Mouse (Mus musculus) kidney, adult 18-20 months (tissue): ENCODE results near the gene Gabarap.

Experiments
- DNase-seq: peaks from one replicate; pipeline ENCODE4 v3.0.0; 2021

The Gabarap gene

DNA sequence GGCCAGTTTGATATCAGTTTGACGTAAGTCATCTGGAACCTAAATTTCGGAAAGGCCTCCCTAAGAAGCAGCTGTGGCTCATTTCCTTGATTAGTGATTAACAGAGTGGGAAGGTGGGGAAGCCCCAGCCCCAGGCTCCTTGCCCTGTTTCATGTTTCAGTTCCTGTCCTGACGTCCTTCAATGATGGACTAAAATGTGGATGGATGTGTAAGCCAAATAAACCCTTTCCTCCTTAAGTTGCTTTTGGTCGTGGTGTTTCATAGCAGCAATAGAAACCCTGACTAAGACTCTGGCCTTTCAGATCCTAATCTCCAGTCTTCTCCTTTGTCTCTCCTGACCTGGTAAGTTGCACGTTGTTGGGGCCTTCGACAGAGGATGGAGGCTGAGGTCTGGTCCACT, 20.7 kb upstream of the Gabarap start:
- DNase-seq = no peak

DNA sequence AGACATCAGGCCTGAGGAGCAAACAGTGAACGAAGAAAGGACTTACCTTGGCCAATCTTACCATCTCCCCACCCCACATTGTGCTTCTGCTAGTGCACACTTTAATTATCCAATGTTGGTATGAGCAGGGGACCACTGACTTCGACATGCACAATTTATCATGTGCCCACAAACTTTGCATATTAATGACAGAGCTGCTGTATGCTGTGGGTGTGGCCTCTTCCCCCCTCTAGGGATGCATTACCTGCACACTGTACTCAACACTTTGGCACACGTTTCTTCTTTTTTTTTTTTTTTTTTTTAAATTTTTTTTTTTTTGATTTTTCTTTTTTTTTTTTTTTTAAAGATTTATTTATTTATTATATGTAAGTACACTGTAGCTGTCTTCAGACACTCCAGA, 20.2 kb upstream of the Gabarap start:
- DNase-seq = no peak

DNA sequence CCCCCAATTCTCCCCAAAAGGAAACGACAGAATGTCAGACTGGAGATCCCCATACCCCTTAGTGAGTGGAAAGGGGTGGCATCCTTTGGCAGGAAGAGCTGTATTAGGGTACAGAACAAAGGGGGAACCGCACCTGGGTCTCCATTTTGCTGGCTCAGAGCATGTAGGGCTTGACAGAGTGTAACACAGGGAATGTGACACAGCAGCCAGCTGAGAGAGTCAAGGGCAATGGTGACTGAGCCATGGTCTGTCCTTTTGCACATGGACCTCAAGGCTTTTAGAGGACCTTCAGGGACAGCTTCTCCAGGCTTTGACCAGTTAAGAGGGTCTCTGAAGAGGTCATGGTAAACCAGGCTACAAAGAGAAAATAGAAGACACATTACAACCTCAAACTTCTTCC, 16.0 kb upstream of the Gabarap start:
- no peak for DNase-seq

DNA sequence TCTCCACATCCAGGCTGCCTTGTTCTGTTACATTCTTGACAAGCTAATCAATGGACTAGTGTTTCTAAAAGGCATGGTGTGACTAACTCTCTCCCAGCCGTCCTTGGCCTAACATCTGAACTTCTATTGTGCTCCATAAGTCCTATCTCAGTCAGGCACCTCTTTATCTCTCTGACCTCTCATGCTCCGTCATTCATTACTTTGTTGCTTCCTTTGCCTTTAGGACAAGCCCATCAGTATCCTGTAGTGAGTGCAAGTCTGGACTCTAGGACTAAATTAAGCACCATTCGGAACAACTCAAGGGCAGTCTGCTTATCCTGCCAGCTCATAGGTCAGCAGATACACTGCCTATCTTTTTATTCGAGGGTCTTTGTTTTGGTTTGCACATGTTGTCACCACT, 14.7 kb upstream of the Gabarap start:
- no peak for DNase-seq

DNA sequence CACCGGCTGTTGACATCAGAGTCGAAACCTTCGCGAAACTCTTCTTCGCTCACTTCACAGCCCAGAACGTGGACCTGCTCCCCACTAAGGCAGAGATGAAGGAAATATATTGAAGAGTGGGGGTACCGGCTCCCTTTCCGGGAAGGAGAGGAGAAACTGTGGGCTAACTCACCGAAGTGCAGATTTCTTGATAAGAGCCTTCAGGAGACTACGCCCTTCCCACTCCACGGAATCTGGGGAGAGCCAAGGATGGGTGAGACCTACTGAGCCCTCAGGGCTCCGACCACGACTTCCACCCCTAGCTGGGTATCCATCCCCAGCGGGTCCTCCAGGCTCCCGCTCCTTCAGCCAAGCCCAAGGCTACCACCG, 11.1 kb upstream of the Gabarap start:
- DNase-seq = no peak

GRCm38 (mm10) chr11:69980196-69981140, 10.5 kb upstream of the Gabarap start:
- DNase-seq = peak; percentile 100

DNA sequence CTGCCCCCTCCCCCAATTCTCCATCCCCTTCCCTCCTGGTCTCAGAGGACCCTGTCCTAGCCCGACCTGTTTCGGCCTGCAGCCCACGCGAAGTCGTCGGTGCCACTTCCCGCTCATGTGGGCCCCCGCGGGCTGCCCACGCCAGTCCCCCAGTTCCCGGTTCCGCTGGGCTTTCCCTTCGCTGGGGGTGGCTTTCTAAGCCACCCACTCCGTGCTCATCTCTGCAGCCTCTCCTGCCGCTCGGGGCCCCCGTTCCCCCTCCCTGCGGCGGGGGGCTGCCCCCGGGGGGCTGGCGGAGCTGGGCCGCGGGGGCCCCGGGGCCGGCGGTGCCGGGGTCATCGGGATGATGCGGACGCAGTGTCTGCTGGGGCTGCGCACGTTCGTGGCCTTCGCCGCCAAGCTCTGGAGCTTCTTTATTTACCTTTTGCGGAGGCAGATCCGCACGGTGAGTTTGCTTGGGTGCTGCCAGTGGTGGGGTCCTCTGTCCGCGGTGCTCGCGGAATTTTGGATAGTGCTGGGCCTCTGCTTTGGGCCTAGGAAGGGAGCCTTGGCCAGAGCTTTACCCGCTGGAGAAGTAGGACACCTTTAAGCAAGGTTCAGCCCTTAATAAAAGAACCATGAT, 9.7 kb upstream of the Gabarap start, which contains the start of gene Ctdnep1:
Gene Ctdnep1 (plus strand): TSS at position 16 of the 622 bp plus-strand sequence.
- no peak for DNase-seq

- DNase-seq = no peak
Observed at GRCm38 (mm10) chr11:69982225-69982624, 8.7 kb upstream of the Gabarap start, which contains the start of gene Elp5. TSS of gene Elp5 (minus strand) at chr11:69982517.

DNA sequence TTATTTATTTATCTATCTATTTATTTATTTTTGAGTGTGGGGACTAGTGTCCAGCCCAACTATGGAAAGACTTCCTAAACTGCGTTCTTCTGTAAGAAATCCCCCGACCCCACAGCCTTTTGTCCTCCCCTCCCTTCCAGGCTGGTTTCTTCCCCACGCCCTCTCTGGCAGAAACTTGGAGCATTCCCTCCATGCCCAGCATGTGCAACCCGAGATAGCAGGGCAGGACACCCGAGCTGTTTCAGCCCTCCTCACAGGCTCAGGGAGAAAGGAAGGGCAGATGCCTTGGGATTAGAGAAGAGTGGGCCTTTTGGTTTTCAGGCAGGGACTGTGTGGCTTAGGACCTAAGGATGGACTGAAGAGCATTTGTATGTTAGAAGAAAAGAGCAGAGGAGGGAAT, 8.1 kb upstream of the Gabarap start:
- no peak for DNase-seq

DNA sequence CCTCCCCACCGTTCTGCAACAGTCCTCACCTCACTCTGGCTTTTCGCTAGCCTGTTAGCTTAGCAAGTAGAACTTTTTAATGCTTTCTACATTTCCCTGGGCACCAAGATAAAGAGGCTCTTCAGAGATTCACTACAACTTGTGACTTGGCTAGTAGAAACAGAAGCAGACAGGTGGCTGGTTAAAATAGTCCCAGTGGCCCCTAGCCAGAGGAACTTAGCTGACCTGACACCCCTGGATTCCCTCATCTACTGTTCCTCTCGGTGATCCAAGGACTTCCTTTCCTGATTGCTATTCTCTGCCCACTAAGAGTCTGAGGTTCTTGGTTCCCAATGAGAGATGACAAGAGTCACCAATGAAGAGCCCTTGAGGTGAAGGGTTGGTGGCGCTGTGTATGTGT, 7.6 kb upstream of the Gabarap start:
- no peak for DNase-seq

DNA sequence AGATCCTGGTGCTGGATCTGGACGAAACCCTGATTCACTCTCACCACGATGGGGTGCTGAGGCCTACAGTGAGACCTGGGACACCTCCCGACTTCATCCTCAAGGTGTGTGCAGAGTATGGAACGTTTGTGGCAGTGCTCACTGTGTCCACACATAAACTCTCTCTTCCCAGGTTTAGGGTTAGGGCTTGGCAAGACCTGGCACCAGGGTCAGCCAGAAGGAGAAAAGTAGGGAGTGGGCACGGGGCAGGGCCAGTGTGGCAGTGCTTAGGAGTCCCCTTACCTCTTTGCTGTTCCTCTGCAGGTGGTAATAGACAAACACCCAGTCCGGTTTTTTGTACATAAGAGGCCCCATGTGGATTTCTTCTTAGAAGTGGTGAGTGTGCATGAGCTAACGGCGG, 6.5 kb upstream of the Gabarap start:
- DNase-seq = no peak

DNA sequence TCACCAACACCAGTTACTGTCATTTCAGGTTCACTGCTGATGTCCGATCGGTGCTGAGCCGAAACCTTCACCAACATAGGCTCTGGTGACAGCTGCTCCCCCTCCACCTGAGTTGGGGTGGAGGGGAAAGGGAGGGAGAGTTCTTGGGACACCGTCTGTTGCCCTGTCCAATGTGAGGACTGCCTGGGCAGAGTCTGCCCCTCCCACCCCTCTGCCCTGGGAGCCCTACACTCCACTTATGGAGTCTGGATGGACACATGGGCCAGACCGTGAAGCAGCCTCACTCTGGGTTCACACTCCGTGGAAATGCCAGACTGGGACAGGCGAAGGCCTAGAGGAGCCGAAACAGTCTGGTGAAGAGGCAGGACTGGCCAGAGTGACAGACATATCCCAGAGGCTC, 994 bp upstream of the Gabarap start:
- DNase-seq = no peak

DNA sequence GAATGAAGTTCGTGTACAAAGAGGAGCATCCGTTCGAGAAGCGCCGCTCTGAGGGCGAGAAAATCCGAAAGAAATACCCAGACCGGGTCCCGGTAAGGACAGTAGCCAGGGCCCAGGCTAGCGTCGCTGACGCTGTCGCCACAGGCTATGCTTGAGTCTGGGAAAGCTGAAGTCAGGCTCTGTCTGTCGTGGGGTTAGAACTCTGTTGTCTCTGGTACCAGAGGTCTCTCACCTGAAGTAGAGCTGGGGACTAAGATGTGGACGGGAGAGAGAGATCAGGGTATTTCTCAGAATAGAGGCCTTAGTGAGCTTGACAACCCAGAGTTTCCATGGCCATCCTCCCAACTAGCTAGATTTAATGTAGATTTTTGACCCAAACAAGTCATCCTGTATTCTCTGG, 768 bp downstream of the Gabarap start:
- no peak for DNase-seq

- DNase-seq = peak; percentile 40
Observed at GRCm38 (mm10) chr11:69992396-69992795, 1.5 kb downstream of the Gabarap start.

GRCm38 (mm10) chr11:69992932-69993331, 2.0 kb downstream of the Gabarap start:
- DNase-seq = no peak

DNA sequence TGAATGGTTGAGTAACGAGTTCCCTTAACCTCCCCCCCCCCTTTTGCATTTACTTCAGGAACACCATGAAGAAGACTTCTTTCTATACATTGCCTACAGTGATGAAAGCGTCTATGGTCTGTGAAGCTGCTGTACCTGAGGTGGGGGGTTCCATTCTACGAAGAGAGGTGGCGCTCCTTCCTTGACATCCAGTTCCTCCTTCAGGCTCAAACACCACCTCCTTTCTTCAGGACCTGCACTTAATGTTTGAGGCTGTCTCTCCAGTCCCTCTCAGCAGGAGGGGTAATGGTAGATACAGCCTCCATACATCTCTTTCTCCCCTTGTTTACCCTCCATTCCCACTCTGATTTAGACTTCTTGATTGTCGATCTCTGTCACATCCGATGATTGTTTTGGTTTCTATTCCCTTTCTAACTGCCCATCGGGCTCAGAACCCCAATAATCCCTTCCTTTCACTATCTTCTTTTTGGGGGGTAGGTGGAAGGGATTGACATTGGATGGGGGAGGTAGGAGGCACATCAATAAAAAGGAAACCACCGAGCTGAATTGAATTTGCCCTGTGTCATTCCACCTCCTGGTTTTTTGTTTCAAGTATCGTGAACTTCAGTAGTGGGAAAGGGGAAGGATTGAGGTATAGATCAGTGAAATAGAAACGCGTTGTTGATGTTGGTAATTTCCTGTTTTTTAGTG, 3.6 kb downstream of the Gabarap start:
- DNase-seq = no peak

GRCm38 (mm10) chr11:69995391-69995960, 4.5 kb downstream of the Gabarap start, which contains the start of gene Phf23:
TSS of gene Phf23 (plus strand) at chr11:69995777.
- peak; percentile 95 for DNase-seq

GRCm38 (mm10) chr11:69996161-69997061, 5.5 kb downstream of the Gabarap start:
- peak; percentile 54 for DNase-seq

- peak; percentile 90 for DNase-seq
Observed at GRCm38 (mm10) chr11:69997070-69997509, 6.1 kb downstream of the Gabarap start.

GRCm38 (mm10) chr11:69998567-69999491, 7.9 kb downstream of the Gabarap start:
- DNase-seq = no peak

GRCm38 (mm10) chr11:69999666-70000065, 8.7 kb downstream of the Gabarap start:
- DNase-seq = no peak
